Mouse (Mus musculus) kidney, embryonic 14.5 days (tissue): ENCODE results near the gene Rab3a. TPM values are rescaled to one million over a fixed set of nuclear protein-coding genes. Genes with fewer than 3 reads are reported as not detected.

Experiments
- ATAC-seq: fragments of 200-750 bp; cut with Nextera tagmentation; 2 replicates; pipeline ENCODE4 v1.8.0; 2017; ENCODE audit warnings: moderate number of reproducible peaks, mild to moderate bottlenecking, moderate TSS enrichment, moderate library complexity; ENCODE audit not compliant: low FRiP score, low TSS enrichment
- H3K27ac ChIP-seq: fragments of 300-500 bp; sonication (generic); 2 replicates; pipeline ENCODE4 v1.5.1; 2014; ENCODE audit warnings: low read depth, mild to moderate bottlenecking, low read length, moderate library complexity, mixed read lengths
- H3K27me3 ChIP-seq: fragments of 300-500 bp; sonication (generic); 2 replicates; pipeline ENCODE4 v1.6.1; 2014; ENCODE audit warnings: mild to moderate bottlenecking, low read length; ENCODE audit not compliant: control insufficient read depth, insufficient read depth
- H3K36me3 ChIP-seq: fragments of 300-500 bp; sonication (generic); 2 replicates; pipeline ENCODE4 v1.6.1; 2014; ENCODE audit warnings: low read length, mixed read lengths; ENCODE audit not compliant: control insufficient read depth, insufficient read depth
- H3K4me1 ChIP-seq: fragments of 300-500 bp; sonication (generic); 2 replicates; pipeline ENCODE4 v1.6.1; 2014; ENCODE audit warnings: low read length, mixed read lengths; ENCODE audit not compliant: control insufficient read depth, insufficient read depth
- H3K4me2 ChIP-seq: fragments of 300-500 bp; sonication (generic); replicated peaks from 2 replicates; pipeline ENCODE4 v1.6.1; 2014; ENCODE audit warnings: low read depth, mild to moderate bottlenecking, low read length
- H3K4me3 ChIP-seq: fragments of 300-500 bp; sonication (generic); 2 replicates; pipeline ENCODE4 v1.5.1; 2014; ENCODE audit warnings: mild to moderate bottlenecking, low read length
- H3K9ac ChIP-seq: fragments of 300-500 bp; sonication (generic); 2 replicates; pipeline ENCODE4 v1.6.1; 2014; ENCODE audit warnings: low read depth, mild to moderate bottlenecking, low read length, moderate library complexity
- H3K9me3 ChIP-seq: fragments of 300-500 bp; sonication (generic); 2 replicates; pipeline ENCODE4 v1.6.1; 2016; ENCODE audit warnings: low read length; ENCODE audit not compliant: control insufficient read depth
- whole genome bisulfite sequencing: fragments of 180-500 bp; shearing (Covaris S2); extraction: QIAGEN DNeasy Blood & Tissue Kit; methylation state at CpG from one replicate; pipeline ENCODE4 v1.1.7; 2014; 5-methylcytosine and 5-hydroxymethylcytosine counted together
- polyA plus RNA-seq: library from polyadenylated mRNA; unstranded; fragments of >200 nt; fragmentation: Nextera tagmentation; extraction: Ambion mirVana; gene quantifications from 2 replicates; pipeline ENCODE4 v1.2.1, GENCODE M21; 2014

The Rab3a gene
- polyA plus RNA-seq, 1 experiment from 2014 or later: 16.4 TPM

DNA sequence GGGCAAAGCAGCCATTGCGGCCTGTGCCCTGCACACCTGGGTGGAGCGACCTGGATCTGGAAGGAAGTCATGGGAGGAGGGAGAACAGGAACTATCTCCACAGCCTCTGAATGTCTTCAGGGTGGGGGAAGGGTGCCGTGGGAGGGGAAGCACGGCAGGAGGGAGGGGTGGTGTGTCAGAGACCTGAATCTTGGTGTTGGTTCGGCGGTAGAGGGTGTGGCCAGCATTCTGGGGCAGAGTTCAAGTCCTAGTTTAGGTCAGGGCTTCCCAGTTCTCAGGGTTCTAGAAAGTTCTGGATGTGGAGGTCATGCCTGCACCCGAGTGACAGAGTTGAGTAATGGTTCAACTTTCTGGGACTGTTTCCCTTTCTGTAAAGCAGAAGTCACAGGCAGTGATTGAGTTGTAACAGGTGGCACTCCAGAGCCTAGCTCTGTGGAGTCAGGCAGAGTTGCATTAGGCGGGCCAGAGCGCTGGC lies 34.6 kb upstream of the Rab3a start:
- H3K9ac ChIP-seq: no peak overlapping the region
- H3K4me2 ChIP-seq: no peak overlapping the region
- no peaks in the 10 kb centered on the region for H3K27me3 ChIP-seq
- ATAC-seq: no peak
- H3K4me3 ChIP-seq: no peak overlapping the region
- H3K27ac ChIP-seq: no peak overlapping the region
- H3K9me3 ChIP-seq: no peaks in the 10 kb centered on the region
- no peaks in the 10 kb centered on the region for H3K36me3 ChIP-seq
- H3K4me1 ChIP-seq: no peaks in the 10 kb centered on the region
- WGBS: 53% methylated on average over 9 of the region's 9 CpGs

DNA sequence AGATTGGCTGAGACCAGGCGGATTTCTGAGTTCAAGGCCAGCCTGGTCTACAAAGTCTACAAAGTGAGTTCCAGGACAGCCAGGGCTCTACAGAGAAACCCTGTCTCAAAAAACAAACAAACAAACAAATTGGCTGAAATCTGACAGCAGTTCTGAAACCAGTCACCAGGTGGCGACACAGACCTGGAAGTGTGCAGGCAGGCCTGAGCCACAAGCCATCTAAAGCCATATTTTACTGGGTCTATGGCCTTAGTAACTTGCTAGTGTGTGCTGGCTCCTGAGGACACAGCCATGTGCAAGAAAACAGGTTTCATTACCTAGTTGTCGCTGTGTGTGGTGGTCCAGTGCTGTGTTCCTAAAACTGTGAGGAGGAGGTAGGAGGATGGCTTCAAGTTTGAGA lies 33.7 kb upstream of the Rab3a start:
- Histone ChIP-seq H3K4me1 (no peaks in the 10 kb centered on the region), H3K27ac (no peak overlapping the region), H3K9ac (no peak overlapping the region), H3K36me3 (no peaks in the 10 kb centered on the region), H3K4me3 (no peak overlapping the region), H3K4me2 (no peak overlapping the region), H3K9me3 (no peaks in the 10 kb centered on the region), H3K27me3 (no peaks in the 10 kb centered on the region)
- WGBS: 3% methylated on average over 3 of the region's 3 CpGs
- no peak for ATAC-seq

DNA sequence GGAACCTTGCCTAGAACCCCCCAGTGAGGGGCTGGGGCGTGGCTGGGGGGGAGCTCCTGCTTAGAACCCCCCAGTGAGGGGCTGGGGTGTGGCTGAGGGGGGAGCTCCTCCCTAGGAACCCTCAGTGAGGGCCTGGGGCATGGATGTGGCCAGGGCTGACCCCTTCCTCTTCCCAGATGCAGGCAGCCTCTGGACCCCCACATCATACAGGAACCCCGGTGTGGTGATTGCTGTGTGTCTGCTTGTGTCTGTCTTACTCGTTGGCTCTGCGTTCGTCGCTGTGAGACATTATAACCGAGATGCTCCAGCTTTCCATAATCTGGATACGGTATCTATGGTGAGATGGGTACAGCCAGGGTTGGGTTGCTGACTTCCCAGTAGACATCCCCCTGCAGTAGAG lies 32.9 kb upstream of the Rab3a start:
- no peaks in the 10 kb centered on the region for H3K9me3 ChIP-seq
- H3K4me2 ChIP-seq: no peak overlapping the region
- 89% methylated on average over 8 of the region's 8 CpGs for WGBS
- H3K27ac ChIP-seq: no peak overlapping the region
- no peak overlapping the region for H3K4me3 ChIP-seq
- H3K9ac ChIP-seq: no peak overlapping the region
- H3K4me1 ChIP-seq: no peaks in the 10 kb centered on the region
- ATAC-seq: no peak
- H3K36me3 ChIP-seq: no peaks in the 10 kb centered on the region
- H3K27me3 ChIP-seq: no peaks in the 10 kb centered on the region; the same call in 1 of the 2 replicates

DNA sequence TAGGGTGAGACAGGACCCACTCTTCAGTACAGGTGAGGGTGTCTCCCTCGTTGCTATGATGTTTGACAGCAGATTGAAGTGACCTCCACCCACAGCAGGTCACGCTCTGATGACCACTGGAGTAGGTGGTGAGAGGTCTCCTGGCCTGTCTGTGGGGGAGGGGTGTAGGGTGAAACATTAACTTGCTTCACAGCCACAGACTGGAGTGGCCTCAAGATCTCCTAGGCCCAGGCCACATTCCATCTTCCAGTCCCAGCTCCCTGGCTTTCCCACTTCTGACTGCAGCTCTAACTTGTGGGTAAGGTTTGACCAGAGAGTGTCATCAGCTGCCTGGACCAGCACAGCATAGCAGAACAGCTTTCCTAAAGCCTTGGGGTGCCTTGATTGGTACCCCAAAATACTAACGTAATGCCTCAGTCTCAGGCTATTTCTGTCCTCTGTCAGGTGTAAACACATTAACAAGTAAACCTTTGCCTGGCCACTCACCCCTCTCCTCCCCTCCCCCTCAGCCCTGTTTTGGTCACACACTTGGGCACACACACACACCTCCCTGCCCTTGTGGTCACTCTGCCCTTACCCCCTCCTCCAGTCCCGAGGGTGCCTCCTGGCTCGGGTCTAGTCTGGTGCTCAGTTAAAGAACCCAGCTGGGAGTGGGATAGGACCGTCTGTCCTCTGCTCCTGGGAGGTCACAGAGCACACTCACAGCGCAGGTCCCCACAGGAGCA lies 30.8 kb upstream of the Rab3a start, which contains the start of gene Pde4c:
Gene Pde4c, plus strand, starts transcription at position 235 of the 725 bp plus-strand sequence.
- ATAC-seq: peak; percentile 83
- WGBS: 52% methylated on average over 7 of the region's 7 CpGs
- H3K9ac ChIP-seq: no peak within 1 kb of the TSS; the same call in 1 of the 2 replicates
- H3K4me2 ChIP-seq: peak within 1 kb of the TSS; percentile 21
- H3K4me3 ChIP-seq: no peak within 1 kb of the TSS
- H3K27ac ChIP-seq: peak within 1 kb of the TSS; percentile 86
- H3K4me1 ChIP-seq: no peaks in the 10 kb centered on the region
- H3K9me3 ChIP-seq: no peaks in the 10 kb centered on the region
- no peaks in the 10 kb centered on the region for H3K36me3 ChIP-seq
- peaks cover 2% of the 10 kb centered on the region; the same call in 1 of the 2 replicates for H3K27me3 ChIP-seq

DNA sequence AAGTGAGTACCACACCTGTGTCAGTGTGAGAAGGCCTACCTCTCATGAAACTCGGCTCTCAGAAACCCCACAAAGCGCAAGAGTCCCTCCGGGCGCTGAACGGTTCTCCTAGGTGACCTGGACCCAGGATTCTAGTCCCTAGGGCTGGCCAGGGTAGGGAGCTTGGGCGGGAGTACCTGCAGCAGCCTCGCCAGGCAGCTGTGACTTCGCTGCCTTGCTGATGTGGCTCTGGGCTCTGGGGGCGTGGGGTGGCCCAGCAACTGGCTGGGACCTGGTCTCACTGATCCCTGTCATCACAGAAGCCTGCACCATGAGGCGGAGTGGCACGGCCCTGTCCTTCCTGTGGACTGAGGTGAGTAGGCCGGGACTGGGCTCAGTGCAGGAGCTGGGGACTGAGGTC lies 30.3 kb upstream of the Rab3a start:
- Histone ChIP-seq H3K27ac (peak overlapping the region; percentile 86), H3K4me3 (no peak overlapping the region), H3K9ac (no peak overlapping the region), H3K4me2 (peak overlapping the region; percentile 9; the same call in 1 of the 2 replicates), H3K4me1 (no peaks in the 10 kb centered on the region), H3K36me3 (no peaks in the 10 kb centered on the region), H3K27me3 (peaks cover 2% of the 10 kb centered on the region; the same call in 1 of the 2 replicates), H3K9me3 (no peaks in the 10 kb centered on the region)
- ATAC-seq: no peak
- WGBS: 58% methylated on average over 12 of the region's 12 CpGs

DNA sequence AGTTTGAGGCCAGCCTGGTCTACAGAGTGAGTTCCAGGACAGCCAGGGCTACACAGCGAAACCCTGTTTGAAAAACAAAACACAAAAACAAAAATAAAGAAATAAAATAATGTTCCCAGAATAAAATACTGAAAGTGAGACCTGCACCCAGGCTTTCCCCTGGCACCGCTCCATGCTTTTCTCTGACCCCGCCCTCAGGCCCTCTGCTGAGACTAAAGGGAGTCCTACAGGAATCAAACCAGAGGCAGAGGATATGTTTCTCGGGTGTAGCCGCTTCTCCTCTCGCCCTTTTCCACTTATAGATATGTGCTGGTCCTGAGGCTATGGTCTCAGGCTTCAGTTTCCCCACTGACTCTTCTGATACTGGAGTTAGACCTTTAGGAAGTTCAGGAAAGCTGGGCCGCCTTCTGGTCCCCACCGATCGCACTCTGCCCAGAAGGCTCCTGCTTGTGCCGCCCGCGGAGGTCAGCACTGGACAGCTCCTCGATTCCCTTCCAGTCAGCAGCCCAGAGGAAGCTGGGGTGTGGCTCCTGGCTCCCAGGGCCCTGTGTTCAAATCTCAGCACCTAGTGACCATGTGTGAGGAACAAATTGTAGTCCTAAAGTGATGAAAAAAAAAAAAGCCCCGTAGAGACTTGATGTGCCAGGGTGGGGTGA lies 28.6 kb upstream of the Rab3a start:
- H3K4me1 ChIP-seq: no peaks in the 10 kb centered on the region
- H3K4me2 ChIP-seq: no peak overlapping the region
- no peak overlapping the region for H3K4me3 ChIP-seq
- H3K9me3 ChIP-seq: no peaks in the 10 kb centered on the region
- no peak for ATAC-seq
- 26% methylated on average over 14 of the region's 14 CpGs for WGBS
- H3K27me3 ChIP-seq: peaks cover 17% of the 10 kb centered on the region
- H3K9ac ChIP-seq: no peak overlapping the region
- H3K27ac ChIP-seq: no peak overlapping the region
- no peaks in the 10 kb centered on the region for H3K36me3 ChIP-seq

DNA sequence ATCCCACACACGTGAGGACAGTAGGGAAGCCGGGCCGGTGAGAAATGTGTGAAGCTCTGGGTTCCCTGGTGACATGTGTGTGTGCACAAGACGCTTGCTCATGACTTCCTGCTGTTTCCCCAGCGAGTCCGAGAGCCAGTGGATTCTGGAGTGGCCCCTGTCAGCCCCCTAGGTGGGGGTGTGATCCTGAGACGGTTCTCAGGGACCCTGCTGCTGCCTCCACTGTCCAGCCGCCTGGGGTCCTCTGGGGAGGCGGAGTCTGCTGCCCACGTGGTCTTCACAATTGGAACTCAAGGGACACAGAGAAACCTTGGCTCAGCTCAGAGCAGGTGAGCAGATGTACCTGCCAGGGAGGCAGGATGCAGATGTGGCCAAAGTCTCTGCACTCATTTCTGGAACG lies 27.8 kb upstream of the Rab3a start:
- no peaks in the 10 kb centered on the region for H3K9me3 ChIP-seq
- H3K27ac ChIP-seq: no peak overlapping the region
- no peak overlapping the region for H3K9ac ChIP-seq
- H3K27me3 ChIP-seq: peaks cover 21% of the 10 kb centered on the region
- WGBS: 46% methylated on average over 11 of the region's 11 CpGs
- no peak overlapping the region for H3K4me2 ChIP-seq
- no peak overlapping the region for H3K4me3 ChIP-seq
- ATAC-seq: no peak
- no peaks in the 10 kb centered on the region for H3K36me3 ChIP-seq
- no peaks in the 10 kb centered on the region for H3K4me1 ChIP-seq

DNA sequence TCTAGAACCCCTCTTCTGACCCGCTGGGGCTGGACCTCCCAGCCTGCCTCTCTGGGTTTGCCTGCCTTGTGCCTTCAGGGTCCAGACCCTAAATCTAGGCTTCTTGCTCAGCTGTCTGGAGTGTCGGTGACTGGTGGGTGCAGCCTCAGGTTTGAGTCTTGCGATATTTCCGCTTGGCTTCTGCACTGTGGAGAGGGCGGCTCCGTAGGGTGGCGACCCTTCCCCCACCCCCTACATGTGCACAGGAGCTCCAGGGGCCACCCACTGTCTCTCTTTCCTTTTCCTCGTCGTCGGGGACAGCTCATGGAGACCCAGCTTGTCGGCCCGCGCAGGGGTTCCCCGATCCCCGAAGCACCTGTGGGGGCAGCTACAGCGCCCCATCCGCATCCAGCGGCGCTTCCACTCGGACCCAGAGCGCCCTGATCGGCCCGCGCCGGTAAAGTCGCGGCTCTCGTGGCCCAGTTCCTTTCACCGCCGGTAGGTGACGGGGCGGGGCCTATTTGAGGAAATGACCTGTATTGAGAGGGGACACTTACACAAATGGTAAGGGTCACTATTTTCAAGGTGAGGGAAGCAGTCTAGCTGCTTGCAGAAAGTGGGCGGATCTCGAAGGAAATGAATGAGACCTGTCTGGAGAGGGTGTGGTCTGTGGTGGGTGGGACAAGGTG lies 24.5 kb upstream of the Rab3a start:
- peak; percentile 22; the same call in 1 of the 2 replicates for ATAC-seq
- no peaks in the 10 kb centered on the region for H3K4me1 ChIP-seq
- peak overlapping the region; percentile 46 for H3K4me2 ChIP-seq
- no peaks in the 10 kb centered on the region for H3K36me3 ChIP-seq
- peak overlapping the region; percentile 42; the same call in 1 of the 2 replicates for H3K9ac ChIP-seq
- 3% methylated on average over 34 of the region's 34 CpGs for whole genome bisulfite sequencing
- H3K27me3 ChIP-seq: peaks cover 27% of the 10 kb centered on the region
- peak overlapping the region; percentile 27 for H3K4me3 ChIP-seq
- no peak overlapping the region for H3K27ac ChIP-seq
- H3K9me3 ChIP-seq: no peaks in the 10 kb centered on the region
